Mouse (Mus musculus): ENCODE measurements around the gene Ifi47.

- no peak for TF ChIP-seq TAL1 (IDR thresholded peaks at IDR 0.05; ENCODE audit: low read length)
- TF ChIP-seq GATA1 (IDR thresholded peaks at IDR 0.05; ENCODE audit: low read length), result no peak
These were observed 43.2 kb downstream of the Ifi47 start for GRCm38 (mm10) chr11:49119635-49120034.
